Mouse (Mus musculus) intestine, postnatal 0 days (tissue): ENCODE data around the gene Arhgef39. TPM values are rescaled to one million over a fixed set of nuclear protein-coding genes. Genes with fewer than 3 reads are reported as not detected.

Source experiments
- ATAC-seq: fragments of 200-750 bp; cut with Nextera tagmentation; 2 replicates; pipeline ENCODE4 v1.8.0; 2017; ENCODE audit warnings: mild to moderate bottlenecking, moderate TSS enrichment, moderate library complexity
- H3K27ac ChIP-seq: fragments of 300-500 bp; sonication (generic); 2 replicates; pipeline ENCODE4 v1.5.1; 2014; ENCODE audit warnings: mild to moderate bottlenecking, low read depth, low read length, moderate library complexity
- H3K27me3 ChIP-seq: fragments of 300-500 bp; sonication (generic); replicated peaks from 2 replicates; pipeline ENCODE4 v1.6.1; 2014; ENCODE audit warnings: low read length, mixed read lengths; ENCODE audit not compliant: control insufficient read depth, insufficient read depth
- H3K36me3 ChIP-seq: fragments of 300-500 bp; sonication (generic); 2 replicates; pipeline ENCODE4 v1.6.1; 2014; ENCODE audit warnings: mild to moderate bottlenecking, moderate library complexity; ENCODE audit not compliant: control insufficient read depth, insufficient read depth
- H3K4me1 ChIP-seq: fragments of 300-500 bp; sonication (generic); replicated peaks from 2 replicates; pipeline ENCODE4 v1.6.1; 2014; ENCODE audit warnings: antibody characterized with exemption, low read length, mixed read lengths; ENCODE audit not compliant: control insufficient read depth, insufficient read depth
- H3K4me2 ChIP-seq: fragments of 300-500 bp; sonication (generic); replicated peaks from 2 replicates; pipeline ENCODE4 v1.6.1; 2014; ENCODE audit warnings: low read depth, mild to moderate bottlenecking, moderate library complexity
- H3K4me3 ChIP-seq: fragments of 300-500 bp; sonication (generic); 2 replicates; pipeline ENCODE4 v1.5.1; 2014; ENCODE audit warnings: low read depth, low read length
- H3K9ac ChIP-seq: fragments of 300-500 bp; sonication (generic); 2 replicates; pipeline ENCODE4 v1.6.1; 2014; ENCODE audit warnings: mild to moderate bottlenecking, low read depth, low read length
- H3K9me3 ChIP-seq: fragments of 300-500 bp; sonication (generic); 2 replicates; pipeline ENCODE4 v1.6.1; 2016; ENCODE audit warnings: mixed run types; ENCODE audit not compliant: control insufficient read depth
- CTCF ChIP-seq: sonication (generic); IDR thresholded peaks from 2 replicates; pipeline ENCODE4 v1.5.1; 2016; ENCODE audit warnings: low read depth, mild to moderate bottlenecking, control low read depth, antibody characterized with exemption, moderate library complexity
- WGBS: fragments of 180-500 bp; shearing (Covaris S2); extraction: QIAGEN DNeasy Blood & Tissue Kit; methylation state at CpG from one replicate; pipeline ENCODE4 v1.1.7; 2014; 5-methylcytosine and 5-hydroxymethylcytosine counted together
- polyA plus RNA-seq: library from polyadenylated mRNA; unstranded; fragments of >200 nt; fragmentation: Nextera tagmentation; extraction: Ambion mirVana; gene quantifications from 2 replicates; pipeline ENCODE4 v1.2.1, GENCODE M21; 2015

Gene Arhgef39
- polyA plus RNA-seq, 1 experiment from 2014 or later, result 12.3 TPM

DNA sequence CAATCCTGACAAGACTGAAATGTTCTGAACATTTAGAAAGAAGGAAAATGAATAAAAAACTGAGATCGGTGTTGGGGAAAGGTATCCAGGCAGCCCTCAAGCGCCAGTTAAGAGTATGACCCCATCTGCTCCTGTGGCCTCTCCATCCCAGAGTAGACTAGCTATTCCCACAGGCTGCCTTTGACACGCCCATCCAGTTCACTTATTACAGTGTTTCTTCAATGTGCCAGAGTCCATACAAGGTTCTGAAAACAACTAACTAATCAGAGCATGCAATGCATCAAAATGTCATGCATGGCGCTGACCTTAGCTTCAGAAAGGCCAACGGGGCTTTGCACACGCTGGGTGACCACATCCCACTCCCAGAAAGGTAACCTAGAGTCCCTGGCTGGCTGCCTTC, 4.0 kb upstream of the Arhgef39 start:
- Histone ChIP-seq H3K36me3 (no peaks in the 10 kb centered on the region), H3K4me2 (peak overlapping the region; percentile 13; the same call in 1 of the 2 replicates), H3K27ac (no peak overlapping the region), H3K9me3 (no peaks in the 10 kb centered on the region), H3K27me3 (no peaks in the 10 kb centered on the region), H3K4me3 (no peak overlapping the region), H3K9ac (no peak overlapping the region), H3K4me1 (no peaks in the 10 kb centered on the region; the same call in 1 of the 2 replicates)
- no peak for TF ChIP-seq CTCF
- ATAC-seq, result no peak
- 49% methylated on average over 6 of the region's 6 CpGs for WGBS

DNA sequence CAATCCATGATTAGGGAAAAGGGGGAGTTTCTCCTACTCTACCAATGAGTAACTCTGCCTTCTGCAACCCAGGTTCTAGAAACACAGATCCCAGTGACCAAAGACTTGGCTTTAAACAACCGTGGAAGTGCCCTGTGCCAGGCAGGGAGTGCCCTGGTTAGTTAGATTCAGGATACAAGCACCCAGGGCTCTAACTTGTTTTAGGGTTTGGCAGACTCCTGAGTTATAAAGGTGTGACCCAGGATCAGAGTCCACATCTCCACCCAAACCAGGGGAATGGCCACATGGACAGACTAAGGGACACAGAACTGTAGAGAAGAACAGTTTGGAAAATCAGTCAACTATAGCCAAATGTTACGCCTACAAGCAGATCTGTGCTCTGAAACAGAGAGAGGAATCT, 3.5 kb upstream of the Arhgef39 start:
- Histone ChIP-seq H3K9me3 (no peaks in the 10 kb centered on the region), H3K4me1 (no peaks in the 10 kb centered on the region; the same call in none of the 2 replicates), H3K27me3 (no peaks in the 10 kb centered on the region), H3K4me2 (peak overlapping the region; percentile 13; the same call in 1 of the 2 replicates), H3K36me3 (no peaks in the 10 kb centered on the region), H3K27ac (no peak overlapping the region), H3K9ac (no peak overlapping the region), H3K4me3 (no peak overlapping the region)
- TF ChIP-seq CTCF, result no peak
- 37% methylated on average over 2 of the region's 2 CpGs for WGBS
- peak; percentile 20; the same call in 1 of the 2 replicates for ATAC-seq

DNA sequence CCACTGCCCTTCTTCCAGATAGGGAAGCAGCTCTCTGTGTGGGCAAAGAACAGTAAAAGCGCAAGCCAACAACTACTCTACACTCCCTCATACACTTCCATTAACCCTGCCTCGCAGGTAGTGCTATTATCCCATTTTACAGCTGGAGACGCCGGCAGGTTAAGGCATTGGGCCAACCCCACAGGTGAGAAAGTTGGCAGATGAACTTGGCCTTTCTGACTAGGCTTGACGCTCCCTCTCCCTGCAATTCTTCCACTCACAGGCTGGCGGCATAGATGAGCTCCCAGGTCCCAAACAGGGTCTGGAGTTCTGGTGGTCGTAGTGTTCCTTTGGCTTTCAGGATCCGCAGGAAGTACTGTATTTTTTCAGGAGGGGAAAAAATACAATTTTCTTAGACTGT, 512 bp downstream of the Arhgef39 start:
- no peaks in the 10 kb centered on the region for H3K9me3 ChIP-seq
- WGBS, result 5% methylated on average over 8 of the region's 8 CpGs
- H3K4me1 ChIP-seq, result peaks cover 3% of the 10 kb centered on the region; the same call in 1 of the 2 replicates
- H3K27ac ChIP-seq, result no peak overlapping the region
- peak; percentile 69 for TF ChIP-seq CTCF
- peak overlapping the region; percentile 46; the same call in 1 of the 2 replicates for H3K9ac ChIP-seq
- H3K27me3 ChIP-seq, result no peaks in the 10 kb centered on the region
- peak; percentile 41; the same call in 1 of the 2 replicates for ATAC-seq
- H3K4me3 ChIP-seq, result peak overlapping the region; percentile 52
- peak overlapping the region; percentile 84 for H3K4me2 ChIP-seq
- peaks cover 6% of the 10 kb centered on the region; the same call in 1 of the 2 replicates for H3K36me3 ChIP-seq

DNA sequence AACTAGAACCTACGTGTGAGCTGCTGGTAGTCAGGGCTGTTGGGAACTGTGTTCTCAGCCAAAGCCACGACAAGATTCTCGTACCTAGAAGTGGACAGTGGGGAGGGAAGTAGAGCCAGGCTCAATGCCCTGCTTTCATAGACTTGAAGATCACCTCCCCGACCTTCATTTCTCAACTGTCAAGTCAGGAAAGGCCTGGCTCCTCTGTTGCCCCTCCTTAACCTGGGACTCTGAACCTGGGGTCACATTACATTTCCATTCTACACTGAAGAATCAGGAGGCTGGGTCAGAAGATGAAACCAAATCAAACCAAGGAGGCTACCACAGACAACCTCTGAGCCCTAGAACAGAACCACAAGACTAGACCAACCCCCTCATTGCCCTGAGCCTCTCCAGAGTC, 1.5 kb downstream of the Arhgef39 start:
- 0 out of 2 replicates have a peak overlapping the region, but pooled peaks have one; percentile 17 for H3K9ac ChIP-seq
- peak overlapping the region; percentile 52 for H3K4me3 ChIP-seq
- H3K27ac ChIP-seq, result no peak overlapping the region
- no peaks in the 10 kb centered on the region for H3K9me3 ChIP-seq
- 62% methylated on average over 4 of the region's 4 CpGs for WGBS
- peaks cover 6% of the 10 kb centered on the region; the same call in 1 of the 2 replicates for H3K36me3 ChIP-seq
- H3K4me2 ChIP-seq, result peak overlapping the region; percentile 84
- peaks cover 3% of the 10 kb centered on the region; the same call in 1 of the 2 replicates for H3K4me1 ChIP-seq
- ATAC-seq, result no peak
- no peaks in the 10 kb centered on the region for H3K27me3 ChIP-seq
- TF ChIP-seq CTCF, result no peak

DNA sequence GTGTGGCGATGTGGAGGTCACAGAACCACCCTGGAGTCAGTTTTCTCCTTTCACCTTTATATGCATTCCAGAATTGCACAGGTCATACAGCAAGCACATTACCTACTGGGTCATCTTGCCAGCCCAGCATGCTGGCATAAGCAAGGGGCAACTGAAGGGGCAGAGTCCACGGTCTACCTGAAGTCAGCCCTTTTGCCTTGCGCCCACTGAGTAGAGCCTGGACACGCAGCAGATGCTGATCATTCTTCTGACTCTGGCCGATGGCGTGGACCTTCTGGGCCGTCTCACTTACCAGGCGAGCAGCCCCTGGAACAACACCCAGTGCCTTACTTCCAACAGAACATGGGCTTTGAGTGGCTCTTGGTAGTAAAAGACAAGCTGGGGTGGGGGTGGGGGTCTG, 2.1 kb downstream of the Arhgef39 start:
- Histone ChIP-seq H3K4me1 (peaks cover 3% of the 10 kb centered on the region; the same call in 1 of the 2 replicates), H3K9ac (no peak overlapping the region), H3K4me2 (no peak overlapping the region), H3K9me3 (no peaks in the 10 kb centered on the region), H3K4me3 (no peak overlapping the region), H3K36me3 (peaks cover 6% of the 10 kb centered on the region; the same call in 1 of the 2 replicates), H3K27me3 (no peaks in the 10 kb centered on the region), H3K27ac (no peak overlapping the region)
- no peak for ATAC-seq
- no peak for TF ChIP-seq CTCF
- WGBS, result 92% methylated on average over 8 of the region's 8 CpGs

DNA sequence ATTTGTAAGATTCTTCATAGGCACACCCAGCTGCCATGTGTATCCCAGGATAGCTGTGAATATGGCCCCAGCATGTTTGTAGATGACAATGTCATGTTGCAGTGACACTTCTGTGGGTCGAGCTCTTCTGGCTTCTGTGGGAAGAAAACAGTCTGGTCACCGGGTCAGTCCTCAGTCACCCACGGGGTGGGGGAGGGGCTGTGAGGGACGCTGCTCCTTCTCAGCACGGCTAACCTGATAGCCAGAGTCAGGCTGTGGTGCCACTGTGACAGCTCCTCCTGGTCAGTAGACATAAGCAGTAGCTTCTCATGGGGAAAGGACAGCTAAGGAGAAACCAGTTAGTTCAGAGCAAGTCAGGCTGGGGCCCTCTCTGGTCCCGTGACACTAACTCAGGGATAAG, 2.9 kb downstream of the Arhgef39 start:
- no peak overlapping the region for H3K4me3 ChIP-seq
- WGBS, result 68% methylated on average over 6 of the region's 6 CpGs
- no peaks in the 10 kb centered on the region for H3K9me3 ChIP-seq
- H3K4me2 ChIP-seq, result no peak overlapping the region
- H3K9ac ChIP-seq, result no peak overlapping the region
- H3K27ac ChIP-seq, result no peak overlapping the region
- H3K27me3 ChIP-seq, result no peaks in the 10 kb centered on the region
- ATAC-seq, result no peak
- no peak for TF ChIP-seq CTCF
- peaks cover 6% of the 10 kb centered on the region; the same call in 1 of the 2 replicates for H3K36me3 ChIP-seq
- peaks cover 3% of the 10 kb centered on the region; the same call in 1 of the 2 replicates for H3K4me1 ChIP-seq
